Mouse (Mus musculus): Measurements from ENCODE around the gene Cdnf. TPM values are rescaled to one million over a fixed set of nuclear protein-coding genes. Genes with fewer than 3 reads are reported as not detected.

The Cdnf gene
- not detected in 2 replicates for polyA plus RNA-seq (2012; ENCODE audit: insufficient read depth, insufficient read length, low replicate concordance, missing spikeins)

- H3K4me3 ChIP-seq (ENCODE audit: insufficient read depth, low read depth, low read length): peak within 1 kb of the TSS; percentile 93
- H3K27ac ChIP-seq (ENCODE audit: insufficient read depth, low read depth, low read length): peak within 1 kb of the TSS; percentile 93
- H3K4me1 ChIP-seq (ENCODE audit: control insufficient read depth, insufficient read depth, low read length): peaks cover 6% of the 10 kb centered on the region; the same call in 1 of the 2 replicates
- TF ChIP-seq POLR2A (IDR thresholded peaks at IDR 0.05; ENCODE audit: insufficient read depth, low read depth, low read length) (peak; percentile 51), CTCF (IDR thresholded peaks at IDR 0.05; ENCODE audit: insufficient read depth, low read depth, low read length) (no peak)
- WGBS: under 1% methylated on average over 60 of the region's 60 CpGs
Observed at GRCm38 (mm10) chr2:3512552-3513454, at the start of gene Cdnf, which contains the start of the genes Gm45902 and Hspa14. Gene Cdnf (plus strand): TSS chr2:3513030. Gene Gm45902 (minus strand): TSS chr2:3512790. Gene Hspa14 (minus strand): TSS chr2:3512814.

GRCm38 (mm10) chr2:3473891-3474290 is 38.9 kb upstream of the Cdnf start:
- TF ChIP-seq POLR2A (IDR thresholded peaks at IDR 0.05; ENCODE audit: insufficient read depth, low read depth, low read length) (no peak), CTCF (IDR thresholded peaks at IDR 0.05; ENCODE audit: insufficient read depth, low read depth, low read length) (no peak)
- no peaks in the 10 kb centered on the region for H3K4me1 ChIP-seq (ENCODE audit: control insufficient read depth, insufficient read depth, low read length)
- H3K27ac ChIP-seq (ENCODE audit: insufficient read depth, low read depth, low read length): no peak overlapping the region
- H3K4me3 ChIP-seq (ENCODE audit: insufficient read depth, low read depth, low read length): peak overlapping the region; percentile 80
- WGBS: under 1% methylated on average over 12 of the region's 12 CpGs

- Histone ChIP-seq H3K27ac (ENCODE audit: insufficient read depth, low read depth, low read length) (no peak overlapping the region; the same call in 1 of the 2 replicates), H3K4me3 (ENCODE audit: insufficient read depth, low read depth, low read length) (peak overlapping the region; percentile 80), H3K4me1 (ENCODE audit: control insufficient read depth, insufficient read depth, low read length) (no peaks in the 10 kb centered on the region)
- TF ChIP-seq CTCF (IDR thresholded peaks at IDR 0.05; ENCODE audit: insufficient read depth, low read depth, low read length) (no peak), POLR2A (IDR thresholded peaks at IDR 0.05; ENCODE audit: insufficient read depth, low read depth, low read length) (no peak)
- under 1% methylated on average over 46 of the region's 46 CpGs for WGBS
Observed at GRCm38 (mm10) chr2:3474361-3474805, 38.4 kb upstream of the Cdnf start.

DNA sequence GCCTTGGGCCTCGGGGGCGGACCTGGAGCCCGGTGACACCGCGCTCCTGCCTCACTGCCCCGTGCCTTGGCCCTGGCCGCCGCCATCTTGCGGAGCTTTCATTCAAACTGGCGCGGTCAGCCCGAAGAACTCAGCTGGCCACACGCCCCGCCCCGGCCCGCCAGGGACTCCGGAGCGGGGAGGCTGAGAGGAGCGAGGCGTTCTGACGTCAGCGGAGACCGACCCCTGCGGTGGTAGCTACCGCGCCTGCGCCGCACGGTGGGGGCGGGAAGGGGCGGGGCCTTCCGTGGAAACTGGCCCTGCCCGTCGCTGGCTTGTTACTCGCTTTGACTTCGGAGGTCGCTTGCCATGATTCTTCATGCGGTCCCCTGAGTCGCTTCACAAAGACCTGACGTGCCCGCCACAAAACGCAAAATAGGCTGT is 38.0 kb upstream of the Cdnf start, which contains the start of gene Suv39h2:
Gene Suv39h2 (minus strand): TSS at position 171 of the 423 bp plus-strand sequence.
- WGBS: under 1% methylated on average over 42 of the region's 42 CpGs
- Histone ChIP-seq H3K27ac (ENCODE audit: insufficient read depth, low read depth, low read length) (no peak within 1 kb of the TSS; the same call in 1 of the 2 replicates), H3K4me3 (ENCODE audit: insufficient read depth, low read depth, low read length) (peak within 1 kb of the TSS; percentile 80), H3K4me1 (ENCODE audit: control insufficient read depth, insufficient read depth, low read length) (no peaks in the 10 kb centered on the region)
- TF ChIP-seq POLR2A (IDR thresholded peaks at IDR 0.05; ENCODE audit: insufficient read depth, low read depth, low read length): peak; percentile 57
- no peak for TF ChIP-seq CTCF (IDR thresholded peaks at IDR 0.05; ENCODE audit: insufficient read depth, low read depth, low read length)

DNA sequence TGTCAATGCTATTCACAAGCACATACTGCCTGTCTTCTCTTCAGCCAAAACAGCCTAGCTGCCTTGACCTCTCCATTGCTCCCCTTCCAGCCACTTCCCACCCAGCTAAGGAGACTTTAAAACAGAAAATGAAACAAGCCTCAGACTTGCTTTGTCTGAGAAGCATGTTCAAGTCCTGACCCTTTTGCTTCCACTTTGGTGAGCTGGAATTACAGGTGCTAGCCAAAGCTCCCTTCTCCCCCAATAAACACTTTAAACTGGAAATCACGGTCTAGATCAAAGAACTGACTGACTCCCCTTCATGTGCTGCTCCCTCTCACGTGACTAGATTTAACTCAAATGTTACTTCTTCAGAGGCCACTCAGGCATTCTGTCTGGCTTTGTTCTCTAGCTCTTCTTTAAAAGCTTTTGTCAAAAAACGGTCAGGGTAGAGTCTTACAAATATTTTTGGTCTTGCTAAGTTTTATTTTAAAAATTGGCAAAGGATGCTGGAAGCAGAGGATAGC is 37.0 kb upstream of the Cdnf start:
- Histone ChIP-seq H3K4me3 (ENCODE audit: insufficient read depth, low read depth, low read length) (no peak overlapping the region), H3K27ac (ENCODE audit: insufficient read depth, low read depth, low read length) (no peak overlapping the region), H3K4me1 (ENCODE audit: control insufficient read depth, insufficient read depth, low read length) (no peaks in the 10 kb centered on the region)
- TF ChIP-seq CTCF (IDR thresholded peaks at IDR 0.05; ENCODE audit: insufficient read depth, low read depth, low read length) (no peak), POLR2A (IDR thresholded peaks at IDR 0.05; ENCODE audit: insufficient read depth, low read depth, low read length) (no peak)
- WGBS: 65% methylated on average over 3 of the region's 3 CpGs

DNA sequence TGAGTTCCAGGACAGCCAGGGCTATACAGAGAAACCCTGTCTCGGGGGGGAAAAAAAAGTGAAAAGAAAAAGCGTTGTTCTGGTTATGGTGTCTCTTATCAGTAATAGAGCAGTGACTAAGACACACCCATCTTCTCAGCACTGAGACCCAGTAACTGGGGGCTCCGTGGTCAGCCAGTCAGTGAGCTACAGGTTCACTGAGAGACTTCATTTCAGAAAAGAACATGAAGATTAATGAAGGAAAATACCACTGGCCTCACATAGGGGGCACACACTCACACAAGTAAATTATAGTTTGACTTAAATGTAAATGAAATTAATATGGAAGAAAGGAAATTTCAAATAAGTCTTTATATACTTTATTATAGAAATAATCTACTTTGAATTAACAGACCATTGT is 32.6 kb upstream of the Cdnf start:
- Histone ChIP-seq H3K4me3 (ENCODE audit: insufficient read depth, low read depth, low read length) (no peak overlapping the region), H3K27ac (ENCODE audit: insufficient read depth, low read depth, low read length) (no peak overlapping the region), H3K4me1 (ENCODE audit: control insufficient read depth, insufficient read depth, low read length) (no peaks in the 10 kb centered on the region)
- TF ChIP-seq POLR2A (IDR thresholded peaks at IDR 0.05; ENCODE audit: insufficient read depth, low read depth, low read length) (no peak), CTCF (IDR thresholded peaks at IDR 0.05; ENCODE audit: insufficient read depth, low read depth, low read length) (no peak)
- WGBS: 81% methylated on average over 3 of the region's 3 CpGs

- WGBS: 68% methylated on average over 3 of the region's 3 CpGs
- no peak for TF ChIP-seq CTCF (IDR thresholded peaks at IDR 0.05; ENCODE audit: insufficient read depth, low read depth, low read length)
- no peak for TF ChIP-seq POLR2A (IDR thresholded peaks at IDR 0.05; ENCODE audit: insufficient read depth, low read depth, low read length)
- H3K27ac ChIP-seq (ENCODE audit: insufficient read depth, low read depth, low read length): no peak overlapping the region
- H3K4me1 ChIP-seq (ENCODE audit: control insufficient read depth, insufficient read depth, low read length): no peaks in the 10 kb centered on the region
- no peak overlapping the region for H3K4me3 ChIP-seq (ENCODE audit: insufficient read depth, low read depth, low read length)
Observed at GRCm38 (mm10) chr2:3489816-3490215, 23.0 kb upstream of the Cdnf start.

DNA sequence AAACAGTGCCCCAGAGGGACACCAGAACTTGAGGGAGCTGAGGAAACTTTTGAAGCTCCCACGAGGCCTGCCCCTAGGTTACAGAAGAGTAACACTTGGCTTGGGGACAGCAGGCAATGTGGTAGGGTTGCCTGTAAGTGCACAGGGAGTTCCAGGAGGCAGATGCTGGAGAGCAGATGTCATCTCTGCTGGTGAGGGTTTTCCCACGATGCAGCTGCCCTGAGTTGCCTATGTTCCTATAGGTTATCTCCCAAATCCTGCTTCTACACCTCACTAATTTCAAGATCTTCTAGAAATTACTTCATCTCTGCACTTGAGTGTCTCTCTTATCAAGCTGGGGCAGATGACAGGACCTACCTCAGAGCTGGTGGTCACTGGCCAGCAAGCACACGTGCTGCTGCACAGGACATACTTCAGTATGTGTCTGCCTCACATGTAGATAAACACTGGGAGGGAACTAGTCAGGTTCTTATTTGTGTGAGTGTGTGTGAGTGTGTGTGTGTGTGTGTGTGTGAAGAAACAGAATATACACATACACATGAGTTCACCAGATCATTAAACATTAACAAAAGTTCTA is 18.9 kb upstream of the Cdnf start:
- WGBS: 88% methylated on average over 3 of the region's 3 CpGs

More for the DNA sequence above, 18.9 kb upstream of the Cdnf start:
- TF ChIP-seq POLR2A (IDR thresholded peaks at IDR 0.05; ENCODE audit: insufficient read depth, low read depth, low read length): no peak
- TF ChIP-seq CTCF (IDR thresholded peaks at IDR 0.05; ENCODE audit: insufficient read depth, low read depth, low read length): no peak
- H3K4me3 ChIP-seq (ENCODE audit: insufficient read depth, low read depth, low read length): no peak overlapping the region
- no peak overlapping the region for H3K27ac ChIP-seq (ENCODE audit: insufficient read depth, low read depth, low read length)
- no peaks in the 10 kb centered on the region for H3K4me1 ChIP-seq (ENCODE audit: control insufficient read depth, insufficient read depth, low read length)
